Mouse (Mus musculus) CH12.LX (cell line): ENCODE measurements around the gene Gm20388.

Experiments
- CHD1 ChIP-seq: IDR thresholded peaks from 2 replicates; pipeline ENCODE4 v1.6.1; 2012; ENCODE audit warnings: low read depth, low read length, improper control_type of control experiment, inconsistent platforms
- CTCF ChIP-seq, 2 experiments: IDR thresholded peaks in 1 of 2; conservative IDR thresholded peaks in 1 of 2; 2 replicates each; pipeline ENCODE4 v1.5.1; 2011 to 2012; ENCODE audit warnings: low read depth in 2 of 2, low read length in 2 of 2, improper control_type of control experiment in 1 of 2, inconsistent platforms in 1 of 2, mild to moderate bottlenecking in 1 of 2, moderate library complexity in 1 of 2
- POLR2A ChIP-seq: IDR thresholded peaks from 2 replicates; pipeline ENCODE4 v1.6.1; 2011; ENCODE audit warnings: low read depth, mild to moderate bottlenecking, improper control_type of control experiment, low read length
- RAD21 ChIP-seq: IDR thresholded peaks from 2 replicates; pipeline ENCODE4 v1.6.1; 2011; ENCODE audit warnings: low read depth, mild to moderate bottlenecking, low read length, improper control_type of control experiment, moderate library complexity
- ZC3H11A ChIP-seq: IDR thresholded peaks from 2 replicates; pipeline ENCODE4 v1.6.1; 2012; ENCODE audit warnings: low read depth, mild to moderate bottlenecking, inconsistent platforms, low read length, improper control_type of control experiment

DNA sequence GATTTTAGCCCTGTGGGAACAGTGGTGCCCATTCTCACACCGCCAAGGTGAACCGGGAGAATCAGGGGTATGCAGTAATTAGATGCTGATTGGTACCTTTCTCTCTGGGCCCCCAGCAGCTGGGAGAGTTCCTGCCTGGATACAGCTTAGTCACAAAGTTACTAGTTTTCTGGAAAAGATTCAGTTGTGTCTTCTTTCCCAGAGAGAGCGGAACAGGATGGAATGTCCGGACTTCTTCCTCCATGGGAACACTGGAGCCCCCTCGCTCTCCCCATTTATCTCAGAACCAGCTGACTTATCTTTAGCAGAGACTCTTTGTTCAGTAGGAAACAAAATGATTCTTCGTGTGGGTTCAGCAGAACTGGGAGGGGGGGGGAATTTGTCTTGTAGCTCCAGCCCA is 47.9 kb upstream of the Gm20388 start:
- TF ChIP-seq POLR2A (no peak), RAD21 (no peak), CTCF (conservative IDR thresholded peaks at IDR 0.05 in 1 of 2, IDR thresholded peaks at IDR 0.05 in 1 of 2; ENCODE audit: low read depth in 2 of 2, low read length in 2 of 2) (no peak), ZC3H11A (no peak), CHD1 (no peak)
